Mouse (Mus musculus) spleen, adult 2 months (tissue): ENCODE data around the gene Caln1.

Source experiments
- CTCF ChIP-seq: fragments of 200-500 bp; IDR thresholded peaks from 2 replicates; pipeline ENCODE4 v1.5.1; 2011; ENCODE audit warnings: mild to moderate bottlenecking, inconsistent platforms; ENCODE audit not compliant: insufficient read depth, insufficient read length, insufficient replicate concordance; ENCODE audit errors: extremely low read depth
- POLR2A ChIP-seq: fragments of 200-500 bp; IDR thresholded peaks from 2 replicates; pipeline ENCODE4 v1.6.1; 2011; ENCODE audit warnings: low read depth, low read length, inconsistent platforms

DNA sequence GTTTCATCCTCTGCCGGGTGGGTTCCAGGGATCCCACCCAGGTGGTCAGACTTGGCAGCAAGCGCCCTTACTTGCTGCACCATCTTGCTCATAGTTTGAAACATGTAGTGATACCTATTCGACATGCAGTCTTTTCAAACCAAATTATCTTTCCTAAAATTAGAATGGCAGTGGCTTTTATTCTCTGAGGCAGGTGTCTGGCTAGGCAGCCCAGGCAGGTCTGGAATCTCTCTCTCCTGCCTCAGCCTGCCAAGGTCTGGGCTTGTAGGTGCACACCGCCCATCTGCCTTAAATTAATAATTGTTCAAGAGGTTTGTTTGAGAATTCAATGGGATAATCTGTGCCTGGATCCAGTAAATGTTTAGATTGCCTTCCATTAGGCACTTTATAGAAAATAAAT, 38.5 kb upstream of the Caln1 start:
- no peak for TF ChIP-seq POLR2A
- TF ChIP-seq CTCF, result no peak
